Mouse (Mus musculus) hindbrain, postnatal 0 days (tissue): ENCODE measurements at regions not wholly inside any gene's neighbourhood (a gene's known extent, or its start where the extent isn't known, plus 50 kb on each side); places are given as distances from the start of the nearest gene placed in this dataset.

Source experiments
- ATAC-seq: fragments of 200-750 bp; cut with Nextera tagmentation; 2 replicates; pipeline ENCODE4 v1.8.0; 2017; ENCODE audit warnings: mild to moderate bottlenecking, moderate TSS enrichment, moderate library complexity
- DNase-seq: peaks from one replicate; pipeline ENCODE4 v3.0.0-alpha.2; 2015; ENCODE audit warnings: low spot score
- H3K27ac ChIP-seq: fragments of 300-500 bp; sonication (generic); 2 replicates; pipeline ENCODE4 v1.5.1; 2014; ENCODE audit warnings: mild to moderate bottlenecking
- H3K27me3 ChIP-seq: fragments of 300-500 bp; sonication (generic); 2 replicates; pipeline ENCODE4 v1.6.1; 2014; ENCODE audit warnings: low read length, mixed read lengths; ENCODE audit not compliant: insufficient read depth
- H3K36me3 ChIP-seq: fragments of 300-500 bp; sonication (generic); 2 replicates; pipeline ENCODE4 v1.6.1; 2014; ENCODE audit warnings: low read length, mixed read lengths; ENCODE audit not compliant: insufficient read depth
- H3K4me1 ChIP-seq: fragments of 300-500 bp; sonication (generic); 2 replicates; pipeline ENCODE4 v1.6.1; 2014; ENCODE audit warnings: antibody characterized with exemption, low read length, mixed read lengths; ENCODE audit not compliant: insufficient read depth
- H3K4me2 ChIP-seq: fragments of 300-500 bp; sonication (generic); 2 replicates; pipeline ENCODE4 v1.6.1; 2014; ENCODE audit warnings: low read depth, mild to moderate bottlenecking, low read length, moderate library complexity, mixed read lengths
- H3K4me3 ChIP-seq: fragments of 300-500 bp; sonication (generic); 2 replicates; pipeline ENCODE4 v1.5.1; 2014; ENCODE audit warnings: low read length
- H3K9ac ChIP-seq: fragments of 300-500 bp; sonication (generic); replicated peaks from 2 replicates; pipeline ENCODE4 v1.6.1; 2014; ENCODE audit warnings: mild to moderate bottlenecking, low read length, moderate library complexity, mixed read lengths
- H3K9me3 ChIP-seq: fragments of 300-500 bp; sonication (generic); 2 replicates; pipeline ENCODE4 v1.6.1; 2016; ENCODE audit warnings: low read length, mixed read lengths
- CTCF ChIP-seq: IDR thresholded peaks from 2 replicates; pipeline ENCODE4 v1.5.1; 2016; ENCODE audit warnings: antibody characterized with exemption, control low read depth, low read depth
- WGBS: fragments of 180-500 bp; shearing (Covaris S2); extraction: QIAGEN DNeasy Blood & Tissue Kit; methylation state at CpG from one replicate; pipeline ENCODE4 v1.1.7; 2014; 5-methylcytosine and 5-hydroxymethylcytosine counted together

GRCm38 (mm10) chr1:71837764-71838163, 184.8 kb upstream of the Fn1 start:
- no peaks in the 10 kb centered on the region for H3K27me3 ChIP-seq
- WGBS: 36% methylated on average over 12 of the region's 12 CpGs

GRCm38 (mm10) chr1:71837039-71837648, 184.1 kb upstream of the Fn1 start:
- no peak for DNase-seq
- H3K27me3 ChIP-seq: no peaks in the 10 kb centered on the region
- H3K27ac ChIP-seq: no peak overlapping the region
- no peak for TF ChIP-seq CTCF
- H3K9ac ChIP-seq: no peak overlapping the region
- no peak for ATAC-seq
- no peak overlapping the region for H3K4me2 ChIP-seq
- H3K36me3 ChIP-seq: no peaks in the 10 kb centered on the region
- H3K4me1 ChIP-seq: no peaks in the 10 kb centered on the region
- H3K9me3 ChIP-seq: no peaks in the 10 kb centered on the region
- WGBS: 80% methylated on average over 20 of the region's 20 CpGs
- H3K4me3 ChIP-seq: no peak overlapping the region

More at GRCm38 (mm10) chr1:71837764-71838163, 184.8 kb upstream of the Fn1 start:
- Histone ChIP-seq H3K4me3 (no peak overlapping the region), H3K36me3 (no peaks in the 10 kb centered on the region), H3K27ac (no peak overlapping the region), H3K4me2 (peak overlapping the region; percentile 38), H3K9ac (no peak overlapping the region; the same call in 1 of the 2 replicates), H3K9me3 (no peaks in the 10 kb centered on the region), H3K4me1 (no peaks in the 10 kb centered on the region)
- DNase-seq (peak; percentile 47), ATAC-seq (no peak)
- TF ChIP-seq CTCF: no peak

GRCm38 (mm10) chr1:71830379-71830778, 177.4 kb upstream of the Fn1 start:
- Histone ChIP-seq H3K36me3 (no peaks in the 10 kb centered on the region), H3K27ac (no peak overlapping the region), H3K9ac (no peak overlapping the region), H3K9me3 (no peaks in the 10 kb centered on the region), H3K4me3 (no peak overlapping the region), H3K4me1 (no peaks in the 10 kb centered on the region), H3K27me3 (no peaks in the 10 kb centered on the region), H3K4me2 (no peak overlapping the region)
- no peak for TF ChIP-seq CTCF
- 87% methylated on average over 6 of the region's 6 CpGs for WGBS
- no peak for ATAC-seq
- DNase-seq: no peak

DNA sequence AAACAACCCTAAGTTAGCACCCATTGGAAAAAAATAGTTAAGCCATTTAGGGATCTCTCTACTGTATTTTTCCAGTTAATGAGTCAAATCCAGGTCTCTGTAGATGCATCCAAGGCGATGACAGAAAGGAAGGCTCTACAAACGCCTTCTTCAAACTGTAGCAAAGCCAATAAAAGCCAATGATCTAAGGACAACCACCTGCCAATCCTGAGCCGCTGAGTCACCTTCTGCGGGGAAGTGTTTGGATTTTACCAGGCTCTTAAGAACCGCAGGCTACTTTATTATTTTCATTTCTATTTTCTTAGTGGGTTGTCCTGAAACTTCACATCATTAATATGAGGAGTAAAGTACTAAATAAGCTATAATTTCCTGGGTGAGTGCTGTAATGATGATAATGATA, 171.4 kb upstream of the Fn1 start:
- no peaks in the 10 kb centered on the region for H3K27me3 ChIP-seq
- H3K9ac ChIP-seq: no peak overlapping the region
- no peak for DNase-seq
- WGBS: 84% methylated on average over 5 of the region's 5 CpGs
- H3K4me2 ChIP-seq: no peak overlapping the region
- no peaks in the 10 kb centered on the region for H3K9me3 ChIP-seq
- no peaks in the 10 kb centered on the region for H3K4me1 ChIP-seq
- no peak overlapping the region for H3K27ac ChIP-seq
- H3K36me3 ChIP-seq: no peaks in the 10 kb centered on the region
- TF ChIP-seq CTCF: no peak
- no peak overlapping the region for H3K4me3 ChIP-seq
- no peak for ATAC-seq

- Histone ChIP-seq H3K4me2 (no peak overlapping the region), H3K27me3 (no peaks in the 10 kb centered on the region), H3K9me3 (no peaks in the 10 kb centered on the region), H3K9ac (no peak overlapping the region), H3K27ac (no peak overlapping the region), H3K4me1 (no peaks in the 10 kb centered on the region), H3K36me3 (no peaks in the 10 kb centered on the region), H3K4me3 (no peak overlapping the region)
- ATAC-seq (no peak), DNase-seq (no peak)
- 67% methylated on average over 3 of the region's 3 CpGs for WGBS
- TF ChIP-seq CTCF: no peak
Observed at GRCm38 (mm10) chr1:71822123-71822522, 169.1 kb upstream of the Fn1 start.

DNA sequence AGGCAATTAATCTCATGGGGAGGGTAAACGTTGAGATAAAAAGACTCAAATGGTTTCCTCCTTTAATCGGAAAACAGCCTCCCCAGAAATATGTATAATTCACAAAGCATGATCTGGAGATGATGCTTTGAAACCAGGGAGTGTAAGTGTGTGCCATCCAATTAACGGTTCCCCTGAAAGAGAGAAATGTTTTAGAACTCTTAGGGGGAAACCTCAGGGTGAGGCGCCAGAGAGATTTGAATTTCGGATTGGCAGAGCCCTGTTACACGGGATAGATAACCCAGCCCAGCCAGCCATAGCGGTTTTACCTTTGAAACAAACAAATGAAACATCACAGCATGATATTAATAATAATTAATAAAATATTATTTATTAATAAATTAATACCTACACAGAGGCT, 168.1 kb upstream of the Fn1 start:
- 77% methylated on average over 7 of the region's 7 CpGs for WGBS

DNA sequence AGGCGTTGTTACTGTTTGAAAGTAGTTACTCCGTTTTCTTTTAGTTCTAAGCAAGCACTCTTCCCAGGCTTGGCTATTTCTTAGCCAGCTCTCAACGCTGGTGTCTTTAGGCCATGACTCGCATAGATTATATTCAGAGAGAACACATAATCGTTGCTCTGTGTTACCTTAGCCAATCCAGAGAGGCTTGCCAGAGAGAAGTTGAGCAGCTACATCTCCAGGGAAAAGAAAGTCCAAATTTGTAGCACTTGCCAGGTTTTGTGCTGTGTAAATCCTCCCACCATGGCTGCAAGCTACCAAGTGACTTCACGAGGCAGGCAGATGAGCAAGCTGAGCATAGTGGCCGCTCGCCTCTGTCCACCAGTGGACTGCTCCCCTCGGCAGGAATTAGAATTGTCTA, 163.3 kb upstream of the Fn1 start:
- TF ChIP-seq CTCF: no peak
- WGBS: 74% methylated on average over 9 of the region's 9 CpGs
- Histone ChIP-seq H3K4me2 (no peak overlapping the region), H3K27ac (no peak overlapping the region), H3K9me3 (no peaks in the 10 kb centered on the region), H3K4me3 (no peak overlapping the region), H3K27me3 (no peaks in the 10 kb centered on the region), H3K4me1 (no peaks in the 10 kb centered on the region), H3K9ac (no peak overlapping the region), H3K36me3 (no peaks in the 10 kb centered on the region)
- ATAC-seq (no peak), DNase-seq (no peak)

More for the DNA sequence above, 168.1 kb upstream of the Fn1 start:
- Histone ChIP-seq H3K4me1 (no peaks in the 10 kb centered on the region), H3K36me3 (no peaks in the 10 kb centered on the region), H3K27ac (no peak overlapping the region), H3K27me3 (no peaks in the 10 kb centered on the region), H3K9ac (no peak overlapping the region), H3K4me3 (no peak overlapping the region), H3K4me2 (no peak overlapping the region), H3K9me3 (no peaks in the 10 kb centered on the region)
- ATAC-seq (no peak), DNase-seq (no peak)
- no peak for TF ChIP-seq CTCF
